Mouse (Mus musculus) frontal cortex, adult (tissue): ENCODE data around the gene Fgf11.

Experiments used
- ATAC-seq: cut with Nextera tagmentation; 2 replicates; pipeline ENCODE4 v1.9.2; 2017; ENCODE audit warnings: mild to moderate bottlenecking, moderate library complexity, mixed read lengths; ENCODE audit not compliant: low TSS enrichment

Fgf11 gene

DNA sequence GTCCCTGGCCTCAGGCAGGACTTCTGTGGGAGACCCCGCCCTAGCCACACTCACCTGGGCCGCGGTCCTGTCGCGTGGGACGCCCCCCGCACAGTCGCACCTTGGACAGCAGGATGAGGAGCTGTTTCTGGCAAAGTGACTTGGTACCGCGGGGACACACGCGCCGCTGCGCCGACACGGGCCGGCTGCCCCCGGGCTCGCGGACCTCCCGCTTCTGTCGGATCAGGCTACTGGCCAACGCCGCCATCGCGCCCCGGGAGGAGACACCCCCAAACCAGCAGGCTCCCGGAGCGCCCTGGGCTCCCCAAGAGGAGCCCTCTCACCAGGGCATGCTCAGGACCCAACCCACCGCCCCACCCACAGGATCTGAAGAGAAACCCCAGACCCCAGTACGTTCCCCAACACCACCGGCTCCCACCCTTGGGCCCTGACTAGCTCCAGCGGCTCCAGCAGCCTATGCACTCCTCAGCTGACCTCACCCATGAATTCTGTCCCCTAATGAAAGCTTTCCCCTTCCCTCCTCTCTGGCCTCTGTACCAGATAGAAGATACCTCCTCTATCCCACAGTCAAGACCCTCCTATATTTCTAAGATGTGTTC is at the start of gene Fgf11:
Gene Fgf11 (minus strand): TSS at position 479 of the 599 bp plus-strand sequence.
- ATAC-seq: no peak

DNA sequence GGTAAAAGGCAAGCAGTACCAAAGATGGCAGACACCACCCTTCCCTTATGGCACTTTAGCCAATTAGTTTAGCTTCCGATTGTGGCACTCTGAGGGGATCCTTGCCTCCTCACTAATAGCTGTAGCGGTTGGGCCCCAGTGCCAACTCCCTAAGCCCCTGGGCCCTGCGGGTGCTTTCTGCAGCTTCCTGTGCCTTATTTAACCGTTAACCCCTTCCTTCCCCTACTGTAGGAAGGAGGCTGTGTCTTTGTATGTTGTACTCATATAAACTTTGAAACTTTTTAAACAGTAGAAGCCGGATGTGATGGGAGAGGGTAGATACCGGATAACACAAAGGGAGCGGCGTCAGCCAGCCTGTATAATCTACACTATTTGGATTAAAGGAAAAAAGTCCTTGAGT is 49.1 kb upstream of the Fgf11 start:
- no peak for ATAC-seq

GRCm38 (mm10) chr11:69849884-69850283 is 48.2 kb upstream of the Fgf11 start:
- ATAC-seq: no peak

DNA sequence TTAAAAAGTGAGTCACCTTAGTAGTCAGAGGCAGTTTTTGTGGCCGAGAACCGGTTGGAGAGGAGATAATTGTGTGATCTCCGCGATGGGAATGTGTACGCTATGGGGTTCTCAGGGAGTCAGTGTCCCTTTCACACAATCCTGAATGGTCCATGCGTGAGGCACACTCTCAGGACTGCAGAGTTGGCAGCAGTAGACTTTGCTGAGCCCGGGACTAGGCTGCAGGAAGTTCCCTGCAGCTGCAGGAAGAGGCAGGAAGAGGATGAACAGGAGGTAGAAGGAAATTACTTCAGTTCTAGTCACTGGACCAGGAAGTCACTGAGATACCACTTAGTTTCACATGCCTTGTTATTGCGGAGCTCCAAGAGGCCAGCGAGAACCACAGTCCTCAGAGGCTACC is 47.5 kb upstream of the Fgf11 start:
- ATAC-seq: no peak

DNA sequence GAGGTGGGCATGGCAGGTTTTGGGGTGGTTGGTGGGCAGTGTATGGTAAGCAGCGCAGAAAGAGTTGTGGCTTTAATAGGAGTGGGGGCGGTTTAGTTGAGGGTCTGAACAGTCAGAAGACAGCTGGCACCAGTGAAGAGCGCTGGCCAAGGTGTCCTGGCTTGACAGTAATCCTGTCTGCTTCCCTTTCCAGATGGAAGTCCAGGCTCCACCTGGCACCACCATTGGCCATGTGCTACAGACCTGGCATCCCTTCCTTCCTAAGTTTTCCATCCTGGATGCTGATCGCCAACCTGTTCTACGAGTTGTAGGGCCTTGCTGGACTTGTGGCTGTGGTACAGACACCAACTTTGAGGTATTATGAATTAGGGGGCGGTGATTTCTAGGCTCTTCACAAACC is 46.4 kb upstream of the Fgf11 start:
- ATAC-seq: no peak

GRCm38 (mm10) chr11:69846738-69847688 is 45.4 kb upstream of the Fgf11 start:
- no peak for ATAC-seq

DNA sequence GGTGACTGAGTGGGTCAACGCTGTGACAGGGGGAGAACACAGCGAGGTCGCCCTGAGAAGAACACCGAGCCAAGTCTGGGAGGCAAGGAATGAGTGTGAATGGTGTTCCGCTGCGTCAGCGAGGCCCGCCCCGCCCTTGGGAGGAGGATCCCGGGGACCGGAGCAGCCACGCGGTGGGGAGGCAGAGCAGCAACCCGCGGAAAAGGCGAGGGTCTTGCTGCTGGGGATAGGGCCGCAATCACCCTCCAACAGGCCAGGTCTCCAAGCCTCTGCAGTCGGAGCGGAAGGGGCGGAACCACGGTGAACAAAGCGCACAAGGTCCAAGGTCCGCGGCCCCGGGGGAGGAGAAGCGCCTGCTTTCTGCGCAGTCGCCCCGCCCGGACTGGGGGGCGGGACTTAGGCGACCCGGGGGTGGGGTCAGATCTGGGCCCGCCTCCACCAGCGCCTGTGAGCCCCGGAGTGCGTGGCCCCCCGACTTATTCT is 44.6 kb upstream of the Fgf11 start, which contains the start of gene Plscr3:
Gene Plscr3 (plus strand): TSS at position 179 of the 483 bp plus-strand sequence.
- peak; percentile 86 for ATAC-seq

GRCm38 (mm10) chr11:69838714-69839104 is 37.1 kb upstream of the Fgf11 start:
- ATAC-seq: no peak; the same call in 1 of the 2 replicates

GRCm38 (mm10) chr11:69837952-69838713 is 36.5 kb upstream of the Fgf11 start, which contains the start of gene Tmem256:
Gene Tmem256 (plus strand): TSS chr11:69838514.
- ATAC-seq: peak; percentile 92

DNA sequence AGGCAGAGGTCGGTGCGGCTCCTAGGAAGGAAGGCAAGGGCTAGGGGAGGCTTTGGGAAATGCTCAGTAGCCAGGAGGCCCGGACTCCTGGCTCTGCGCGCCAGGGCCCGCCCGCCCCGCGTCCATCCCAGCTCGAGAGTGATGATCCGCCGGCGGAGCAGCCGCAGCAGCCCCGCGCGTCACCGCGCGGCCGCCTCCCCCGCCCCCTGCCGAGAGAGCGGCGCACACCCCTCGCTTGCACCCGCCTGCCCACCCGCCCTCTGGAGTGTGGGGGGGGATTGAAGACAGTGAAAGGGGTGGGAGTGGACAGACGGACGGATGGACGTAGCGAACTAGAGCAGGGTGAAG is 35.9 kb upstream of the Fgf11 start, which contains the start of gene Nlgn2:
Gene Nlgn2 (minus strand): TSS at position 181 of the 348 bp plus-strand sequence.
- ATAC-seq: peak; percentile 48

DNA sequence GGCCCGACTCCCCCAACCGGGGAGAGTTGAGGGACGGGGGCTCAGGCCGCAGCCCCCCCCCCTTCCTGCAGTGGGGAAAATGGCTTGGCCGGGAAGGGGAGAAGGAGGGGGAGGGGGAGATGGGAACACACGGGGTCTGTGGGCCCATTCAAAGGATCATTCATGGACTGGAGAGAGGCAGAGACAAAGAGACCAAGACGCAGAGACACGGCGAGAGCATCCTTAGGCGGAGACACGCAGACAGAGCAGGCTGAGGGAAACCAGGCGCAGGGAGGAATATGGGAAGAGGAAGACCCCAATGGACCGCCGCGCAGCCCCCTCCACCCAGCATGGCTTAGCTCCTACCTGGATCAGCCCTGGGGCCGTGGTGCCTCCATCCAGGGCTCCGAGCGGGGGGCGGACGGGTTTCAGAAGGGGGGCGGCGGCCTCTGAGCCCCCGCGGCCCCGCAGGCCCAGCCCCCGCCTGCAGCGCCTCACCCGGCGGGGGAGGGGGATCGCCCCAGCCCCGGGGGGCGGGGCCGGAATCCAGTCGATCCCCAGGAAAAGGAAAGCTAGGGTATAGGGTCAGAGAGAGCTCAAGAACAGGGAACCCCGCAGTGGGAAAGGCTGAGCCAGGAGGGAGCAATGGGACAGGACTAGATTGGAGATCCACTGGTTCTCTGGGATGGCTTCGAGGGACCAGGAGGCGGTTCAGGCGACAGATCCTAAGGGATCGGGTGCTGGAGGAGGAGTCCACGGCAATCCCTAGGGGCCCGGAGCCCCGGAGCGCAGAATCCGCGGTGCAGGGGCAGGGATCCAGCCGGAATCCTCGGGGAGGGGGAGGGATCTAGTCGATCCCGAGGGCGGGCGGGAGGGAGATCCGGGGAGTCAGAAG is 35.3 kb upstream of the Fgf11 start:
- ATAC-seq: no peak

DNA sequence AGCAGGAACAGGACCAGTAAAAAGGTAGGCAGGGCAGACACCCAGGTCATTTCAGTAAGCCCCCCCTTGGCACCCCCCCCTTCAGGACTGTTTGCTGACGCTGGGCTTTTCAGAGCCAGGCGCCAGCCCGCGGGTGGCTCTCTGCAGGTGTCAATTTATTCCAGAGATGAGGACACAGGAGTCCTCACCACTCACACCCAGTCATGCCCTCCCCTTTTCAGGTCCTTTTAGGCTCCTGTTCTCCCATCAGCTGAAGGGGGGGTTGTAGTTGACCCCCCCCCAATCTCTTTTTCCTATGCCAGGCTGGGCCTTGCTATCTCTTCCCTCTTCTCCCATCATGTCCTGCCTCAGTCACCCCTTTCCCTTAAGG is 34.3 kb upstream of the Fgf11 start:
- no peak for ATAC-seq

GRCm38 (mm10) chr11:69835326-69835965 is 33.8 kb upstream of the Fgf11 start:
- ATAC-seq: no peak

DNA sequence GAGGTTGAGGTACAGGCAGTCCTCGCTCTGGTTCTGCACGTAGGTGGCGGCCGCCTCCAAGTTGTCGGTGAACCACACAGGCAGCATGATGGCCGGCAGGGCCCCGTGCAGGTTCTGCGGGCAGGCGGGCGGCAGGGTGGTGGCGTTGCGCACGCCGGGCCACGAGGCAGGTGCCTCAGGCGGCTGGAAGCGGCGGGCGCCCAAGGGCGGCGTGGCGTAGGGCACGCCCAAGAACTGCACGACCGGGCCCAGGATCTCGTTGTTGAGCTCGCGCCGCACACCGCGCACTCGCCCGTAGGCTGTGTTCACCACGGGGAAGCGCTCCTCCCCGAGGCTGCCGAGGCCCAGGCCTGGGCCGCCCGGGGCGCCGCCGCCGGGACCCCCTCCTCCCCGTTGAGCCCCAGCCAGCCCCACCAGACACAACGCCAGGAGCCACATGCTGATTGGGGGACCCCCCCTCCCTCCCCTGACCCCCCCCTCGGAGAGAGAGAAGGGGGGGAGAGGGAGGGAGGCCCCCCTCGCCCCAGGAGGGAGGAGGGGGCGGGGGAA is 32.4 kb upstream of the Fgf11 start:
- ATAC-seq: no peak

DNA sequence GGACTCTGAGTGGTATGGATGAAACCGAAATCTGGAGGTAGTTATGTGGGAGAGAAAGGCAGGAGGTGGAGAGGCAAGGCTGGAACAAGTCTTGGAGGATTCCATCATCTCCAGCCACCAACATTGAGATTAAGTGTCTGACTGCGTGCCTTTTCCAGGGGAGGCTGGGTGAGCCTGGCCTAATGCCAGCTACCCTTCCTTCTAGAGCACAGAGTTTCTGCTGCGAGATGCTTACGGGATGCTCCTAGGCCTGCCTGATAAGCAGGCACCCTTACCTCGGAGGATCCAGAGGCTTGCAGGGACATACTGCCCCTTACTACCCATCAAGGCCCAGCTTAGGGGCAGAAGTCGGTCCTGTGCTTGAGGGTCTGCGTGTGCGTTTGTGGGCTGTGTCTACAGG is 31.9 kb upstream of the Fgf11 start:
- no peak for ATAC-seq

DNA sequence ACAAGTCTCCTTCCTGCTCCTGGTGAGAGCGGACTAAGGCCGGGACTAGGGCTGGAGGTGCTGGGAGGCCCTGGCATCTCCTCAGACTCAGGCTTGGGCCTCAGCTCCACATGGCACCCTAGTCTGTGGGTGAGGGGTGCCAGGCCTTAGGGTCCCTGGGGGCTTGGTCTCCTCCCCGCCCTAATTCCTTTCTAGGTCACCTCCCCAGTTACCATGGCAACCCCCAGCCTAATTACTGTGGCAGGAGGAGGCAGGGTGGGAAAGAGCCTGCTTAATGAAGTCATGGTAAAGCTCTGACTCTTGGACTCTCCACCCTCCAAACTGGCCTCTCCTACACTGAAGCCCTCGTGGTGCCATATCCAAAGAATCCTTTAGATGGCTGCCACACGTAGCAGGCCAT is 27.2 kb upstream of the Fgf11 start:
- no peak for ATAC-seq

DNA sequence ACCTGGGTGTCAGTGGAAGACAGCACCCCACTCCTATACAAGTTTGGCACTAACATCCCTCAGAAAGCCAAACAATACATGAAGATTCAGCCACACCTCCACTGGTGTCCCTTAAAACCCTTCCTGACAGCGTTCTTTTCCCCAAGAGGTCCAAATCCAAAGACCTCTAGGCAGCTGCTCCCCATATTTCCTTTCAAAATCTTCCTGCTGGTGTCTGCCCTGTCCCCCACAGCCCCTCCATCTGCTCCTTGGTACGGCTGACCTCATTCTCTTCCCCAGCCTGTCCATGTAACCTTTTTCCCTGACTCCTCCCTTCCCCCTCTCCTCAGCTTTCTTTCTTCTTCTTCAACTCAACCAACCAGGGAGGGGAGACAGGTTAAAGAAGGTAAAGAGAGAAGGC is 21.8 kb upstream of the Fgf11 start:
- ATAC-seq: no peak

DNA sequence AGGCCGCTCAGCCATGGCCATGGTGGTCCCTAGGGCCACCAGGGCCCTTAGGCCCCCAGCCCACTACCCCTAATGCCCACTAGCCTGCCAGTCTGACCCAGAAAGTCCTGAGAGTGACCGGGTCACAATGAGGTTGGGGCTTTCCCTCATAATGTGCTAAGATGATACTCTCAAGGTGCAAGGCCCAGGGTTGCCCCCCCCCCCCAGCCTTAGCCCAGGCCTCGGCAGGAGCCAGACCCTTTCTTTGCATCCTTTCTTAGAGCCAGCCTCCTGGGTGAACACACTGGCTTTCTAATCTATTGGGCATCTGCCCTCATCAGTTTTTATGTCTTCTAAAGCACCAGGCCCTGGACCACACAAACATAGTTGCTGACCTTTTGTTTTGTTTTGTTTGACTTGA is 20.4 kb upstream of the Fgf11 start, which contains the start of gene Spem1:
Gene Spem1 (minus strand): TSS at position 101 of the 400 bp plus-strand sequence.
- ATAC-seq: no peak

GRCm38 (mm10) chr11:69818871-69819270 is 17.2 kb upstream of the Fgf11 start:
- ATAC-seq: no peak

DNA sequence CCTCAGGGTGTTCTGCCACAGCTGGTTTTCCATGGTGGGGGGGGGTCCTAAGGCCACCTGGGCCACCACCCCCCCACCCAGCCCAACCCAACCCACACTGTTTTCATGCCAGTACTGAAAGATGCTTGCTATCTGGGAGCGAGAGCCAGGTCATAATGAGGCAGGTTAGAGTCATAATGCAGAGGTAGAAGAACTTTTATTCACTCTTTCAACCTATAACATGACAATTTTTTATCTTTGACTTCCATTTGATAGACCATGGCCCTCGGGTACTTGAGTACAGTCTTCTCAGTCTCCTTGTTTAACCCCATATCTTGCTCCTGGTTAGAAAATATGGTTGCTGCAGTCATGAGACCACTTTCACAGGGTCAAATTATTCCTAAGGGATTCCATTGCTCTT is 16.7 kb upstream of the Fgf11 start, which contains the start of gene Spem2:
Gene Spem2 (minus strand): TSS at position 101 of the 400 bp plus-strand sequence.
- no peak for ATAC-seq
